Mouse (Mus musculus): ENCODE results near the gene Gm45837. TPM values are rescaled to one million over a fixed set of nuclear protein-coding genes. Genes with fewer than 3 reads are reported as not detected.

The Gm45837 gene
- total and polyA plus RNA-seq, 2 experiments from 2014 or later: not detected

DNA sequence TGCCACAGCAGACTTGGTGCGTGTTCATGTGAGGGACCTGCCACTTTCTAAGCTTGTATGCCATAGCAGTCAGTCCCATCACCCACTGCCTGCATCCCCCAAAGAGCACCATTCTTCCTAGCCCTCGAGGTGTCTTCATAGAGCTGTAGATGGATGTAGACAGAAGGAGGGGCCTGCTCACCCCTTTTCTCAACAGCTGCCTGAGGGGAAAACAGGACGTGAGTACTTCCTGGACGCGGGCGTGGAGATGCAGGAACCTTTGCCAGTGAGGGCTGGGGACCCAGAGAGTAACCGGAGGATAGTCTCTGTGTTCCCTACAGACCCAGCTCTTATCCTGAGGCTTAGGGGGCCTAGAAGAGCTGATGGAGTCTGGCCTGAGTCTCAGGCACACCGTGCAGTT, 47.1 kb downstream of the Gm45837 start:
- no peak overlapping the region for H3K4me3 ChIP-seq (ENCODE audit: low read depth, low read length)
- no peak for DNase-seq
- H3K9me3 ChIP-seq (ENCODE audit: low read length): no peaks in the 10 kb centered on the region
- 70% methylated on average over 8 of the region's 8 CpGs for WGBS
- TF ChIP-seq CTCF (IDR thresholded peaks at IDR 0.05; ENCODE audit: low read depth): no peak
- no peaks in the 10 kb centered on the region for H3K36me3 ChIP-seq (ENCODE audit: insufficient read depth)
- no peak overlapping the region for H3K9ac ChIP-seq
- no peaks in the 10 kb centered on the region for H3K27me3 ChIP-seq (ENCODE audit: insufficient read depth, low read length)
- H3K4me1 ChIP-seq (ENCODE audit: insufficient read depth): peaks cover 46% of the 10 kb centered on the region
- no peak for ATAC-seq
- H3K4me2 ChIP-seq (ENCODE audit: low read depth): no peak overlapping the region
- peak overlapping the region; percentile 21; the same call in 1 of the 2 replicates for H3K27ac ChIP-seq (ENCODE audit: low read depth, low read length)

DNA sequence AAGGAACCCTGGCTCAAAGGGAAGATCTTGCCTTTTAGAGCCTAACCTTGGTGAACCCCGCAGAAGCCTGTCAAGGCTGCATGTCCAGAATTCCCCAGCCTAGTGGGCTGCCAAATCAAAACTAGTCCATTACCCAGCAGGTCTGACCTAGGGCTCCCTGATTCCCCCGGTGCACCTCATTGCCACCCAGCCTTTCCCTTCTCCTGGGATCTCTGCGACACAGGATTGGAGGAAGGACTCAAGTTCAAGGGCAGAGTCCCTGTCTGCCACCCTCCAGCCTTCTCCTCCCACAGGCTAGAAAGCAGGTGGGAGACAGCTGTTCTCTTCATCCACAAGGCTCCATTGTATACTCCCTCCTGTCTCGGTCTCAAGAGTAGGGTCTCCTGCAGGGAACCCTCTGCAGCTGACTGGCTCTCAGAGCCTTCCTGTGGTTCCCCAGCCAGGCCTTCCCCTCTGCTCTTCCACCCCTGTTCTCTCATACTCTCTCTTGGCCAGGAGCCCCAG, 47.6 kb downstream of the Gm45837 start:
- WGBS: 80% methylated on average over 4 of the region's 4 CpGs
- H3K9ac ChIP-seq: no peak overlapping the region
- no peaks in the 10 kb centered on the region for H3K36me3 ChIP-seq (ENCODE audit: insufficient read depth)
- H3K9me3 ChIP-seq (ENCODE audit: low read length): no peaks in the 10 kb centered on the region
- no peak overlapping the region for H3K4me3 ChIP-seq (ENCODE audit: low read depth, low read length)
- ATAC-seq (no peak), DNase-seq (no peak)
- H3K27ac ChIP-seq (ENCODE audit: low read depth, low read length): 0 out of 2 replicates have a peak overlapping the region, but pooled peaks have one; percentile 21
- H3K27me3 ChIP-seq (ENCODE audit: insufficient read depth, low read length): no peaks in the 10 kb centered on the region
- TF ChIP-seq CTCF (IDR thresholded peaks at IDR 0.05; ENCODE audit: low read depth): no peak
- no peak overlapping the region for H3K4me2 ChIP-seq (ENCODE audit: low read depth)
- H3K4me1 ChIP-seq (ENCODE audit: insufficient read depth): peaks cover 47% of the 10 kb centered on the region; the same call in 1 of the 2 replicates

DNA sequence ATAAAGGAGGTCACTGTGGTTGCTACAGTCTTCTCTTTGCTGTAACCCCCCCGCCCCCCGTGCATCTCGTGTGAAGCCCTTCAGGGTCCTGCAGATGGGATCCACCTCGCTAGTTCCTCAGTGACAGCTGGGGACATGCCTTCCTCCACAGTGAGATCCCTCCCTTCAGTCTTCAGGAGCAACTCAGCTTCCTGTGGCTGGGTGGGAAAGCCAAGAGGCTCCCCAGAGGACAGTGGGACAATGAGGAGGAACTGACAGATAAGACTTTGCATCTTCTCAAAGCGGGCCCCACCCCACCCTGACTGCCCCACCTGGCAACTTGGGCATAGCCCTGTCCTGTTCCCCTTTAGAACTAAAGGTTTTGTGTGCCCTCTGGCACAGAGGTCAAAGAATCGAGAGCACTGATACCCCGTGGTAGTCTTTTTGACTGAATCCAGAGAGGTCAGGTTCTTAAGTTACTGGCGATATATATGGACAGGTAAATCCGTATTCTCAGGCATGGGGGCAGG, 48.7 kb downstream of the Gm45837 start:
- no peak for TF ChIP-seq CTCF (IDR thresholded peaks at IDR 0.05; ENCODE audit: low read depth)
- DNase-seq (no peak), ATAC-seq (no peak)
- H3K4me3 ChIP-seq (ENCODE audit: low read depth, low read length): no peak overlapping the region
- no peaks in the 10 kb centered on the region for H3K9me3 ChIP-seq (ENCODE audit: low read length)
- no peaks in the 10 kb centered on the region for H3K36me3 ChIP-seq (ENCODE audit: insufficient read depth)
- no peak overlapping the region for H3K4me2 ChIP-seq (ENCODE audit: low read depth)
- WGBS: 80% methylated on average over 9 of the region's 9 CpGs
- peaks cover 43% of the 10 kb centered on the region; the same call in 1 of the 2 replicates for H3K4me1 ChIP-seq (ENCODE audit: insufficient read depth)
- H3K27me3 ChIP-seq (ENCODE audit: insufficient read depth, low read length): no peaks in the 10 kb centered on the region
- H3K27ac ChIP-seq (ENCODE audit: low read depth, low read length): no peak overlapping the region
- H3K9ac ChIP-seq: no peak overlapping the region

DNA sequence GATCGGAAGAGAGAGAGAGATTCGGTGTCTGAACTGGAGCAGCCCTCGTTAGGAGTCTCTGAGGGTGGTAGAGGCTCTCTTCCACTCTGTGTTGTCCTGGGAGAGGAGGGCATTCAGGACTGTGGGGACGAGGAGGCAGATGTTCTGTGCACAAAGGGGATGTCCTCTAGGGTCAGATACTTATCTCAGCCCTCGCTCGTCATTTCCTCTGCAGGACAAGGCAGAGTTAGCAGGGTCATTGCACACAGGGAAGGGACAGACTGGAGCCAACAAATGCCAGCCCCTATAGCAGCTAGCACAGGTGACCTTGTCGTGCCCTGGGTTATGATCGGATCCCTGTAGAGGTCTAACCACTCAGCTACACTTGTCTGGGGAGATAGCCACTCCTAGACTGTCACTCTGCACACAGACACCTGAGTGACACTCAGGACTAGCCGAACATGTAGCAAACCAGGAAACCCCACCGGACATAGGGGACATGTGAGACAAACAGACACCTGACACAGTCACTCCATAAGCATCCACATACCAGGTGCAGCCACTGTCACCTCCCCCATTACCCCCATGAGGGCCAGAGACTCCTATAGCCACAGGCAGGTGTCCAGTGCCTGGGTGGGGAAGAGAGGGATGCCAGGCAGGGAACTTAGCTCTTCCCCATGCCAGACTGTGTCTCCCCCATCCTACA, 49.4 kb downstream of the Gm45837 start:
- H3K4me3 ChIP-seq (ENCODE audit: low read depth, low read length): no peak overlapping the region
- no peak overlapping the region for H3K4me2 ChIP-seq (ENCODE audit: low read depth)
- H3K27ac ChIP-seq (ENCODE audit: low read depth, low read length): 0 out of 2 replicates have a peak overlapping the region, but pooled peaks have one; percentile 29
- H3K36me3 ChIP-seq (ENCODE audit: insufficient read depth): no peaks in the 10 kb centered on the region
- no peak for TF ChIP-seq CTCF (IDR thresholded peaks at IDR 0.05; ENCODE audit: low read depth)
- 57% methylated on average over 10 of the region's 10 CpGs for WGBS
- H3K9ac ChIP-seq: no peak overlapping the region
- ATAC-seq: no peak
- H3K4me1 ChIP-seq (ENCODE audit: insufficient read depth): peaks cover 42% of the 10 kb centered on the region; the same call in 1 of the 2 replicates
- DNase-seq: no peak
- no peaks in the 10 kb centered on the region for H3K9me3 ChIP-seq (ENCODE audit: low read length)
- no peaks in the 10 kb centered on the region for H3K27me3 ChIP-seq (ENCODE audit: insufficient read depth, low read length)

DNA sequence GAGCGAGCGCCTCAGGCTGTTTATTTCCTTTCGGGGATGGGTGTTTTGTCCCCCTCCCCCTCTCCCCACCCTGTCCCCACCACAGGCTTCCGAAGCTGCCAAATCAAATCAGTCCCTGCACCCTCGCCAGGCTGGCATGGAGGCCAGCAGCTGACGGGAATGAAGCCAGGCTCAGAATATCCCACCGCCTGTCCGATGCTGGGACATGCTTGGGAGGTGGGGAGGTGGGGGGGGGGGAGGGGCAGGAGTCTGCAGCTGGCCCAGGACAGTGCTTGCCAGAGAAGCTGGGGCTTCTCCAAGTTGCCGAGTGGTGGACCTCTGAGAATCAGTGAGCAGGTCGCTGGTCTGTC, 49.9 kb downstream of the Gm45837 start:
- Histone ChIP-seq H3K4me1 (ENCODE audit: insufficient read depth) (peaks cover 36% of the 10 kb centered on the region; the same call in 1 of the 2 replicates), H3K9me3 (ENCODE audit: low read length) (no peaks in the 10 kb centered on the region), H3K27me3 (ENCODE audit: insufficient read depth, low read length) (no peaks in the 10 kb centered on the region), H3K27ac (ENCODE audit: low read depth, low read length) (0 out of 2 replicates have a peak overlapping the region, but pooled peaks have one; percentile 29), H3K36me3 (ENCODE audit: insufficient read depth) (no peaks in the 10 kb centered on the region), H3K4me3 (ENCODE audit: low read depth, low read length) (no peak overlapping the region), H3K4me2 (ENCODE audit: low read depth) (no peak overlapping the region), H3K9ac (no peak overlapping the region)
- DNase-seq: peak; percentile 82
- WGBS: 21% methylated on average over 10 of the region's 10 CpGs
- peak; percentile 73 for ATAC-seq
- no peak for TF ChIP-seq CTCF (IDR thresholded peaks at IDR 0.05; ENCODE audit: low read depth)

DNA sequence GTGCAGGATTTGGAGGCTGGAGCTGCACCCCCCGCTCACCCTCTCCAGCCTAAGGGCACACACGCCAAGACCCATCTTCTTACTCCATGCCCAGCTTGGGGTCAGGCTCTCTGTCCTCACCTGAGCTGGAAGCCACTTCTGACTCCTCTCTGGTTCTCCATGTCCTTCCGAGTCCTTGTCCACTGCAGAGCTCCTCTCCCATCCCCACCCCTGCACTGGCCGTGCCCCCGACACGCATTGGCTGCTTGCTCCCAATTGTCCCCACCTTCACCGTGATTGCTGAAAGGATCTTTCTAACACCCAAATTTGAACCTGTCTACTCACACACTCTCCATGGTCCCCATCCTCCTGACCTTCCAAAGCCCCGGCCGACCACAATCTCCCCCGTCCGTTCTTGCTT, 50.9 kb downstream of the Gm45837 start:
- Histone ChIP-seq H3K36me3 (ENCODE audit: insufficient read depth) (no peaks in the 10 kb centered on the region), H3K4me3 (ENCODE audit: low read depth, low read length) (no peak overlapping the region), H3K9ac (no peak overlapping the region), H3K4me2 (ENCODE audit: low read depth) (no peak overlapping the region), H3K9me3 (ENCODE audit: low read length) (no peaks in the 10 kb centered on the region), H3K27ac (ENCODE audit: low read depth, low read length) (no peak overlapping the region; the same call in 1 of the 2 replicates), H3K4me1 (ENCODE audit: insufficient read depth) (peaks cover 30% of the 10 kb centered on the region; the same call in 1 of the 2 replicates), H3K27me3 (ENCODE audit: insufficient read depth, low read length) (no peaks in the 10 kb centered on the region)
- TF ChIP-seq CTCF (IDR thresholded peaks at IDR 0.05; ENCODE audit: low read depth): no peak
- DNase-seq (no peak), ATAC-seq (no peak)
- WGBS: 89% methylated on average over 11 of the region's 11 CpGs

Measured in forebrain, postnatal 0 days (tissue).